Mouse (Mus musculus): ENCODE results near the gene Cryzl2. TPM values are rescaled to one million over a fixed set of nuclear protein-coding genes. Genes with fewer than 3 reads are reported as not detected.

Gene Cryzl2
- polyA plus RNA-seq, 1 experiment = 0.09 TPM

DNA sequence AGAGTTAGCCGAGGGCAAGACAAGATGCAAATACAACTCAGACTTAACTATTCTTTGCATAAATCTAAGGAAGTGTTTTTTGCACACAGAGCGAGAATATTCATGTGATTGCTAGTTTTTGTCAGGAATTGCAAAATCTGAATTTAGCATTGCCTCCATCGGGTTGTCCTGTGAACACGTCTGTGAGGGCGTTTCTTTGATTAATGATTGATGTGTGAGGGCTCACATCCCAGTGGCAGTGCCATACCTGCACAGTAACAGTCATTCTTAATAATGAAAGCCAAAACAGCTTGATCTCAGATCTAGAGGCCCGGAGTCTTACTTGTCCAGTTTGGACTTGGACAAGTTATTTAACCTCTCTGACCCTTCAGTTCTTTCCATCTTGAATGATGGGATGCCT, 44.7 kb downstream of the Cryzl2 start:
- H3K4me3 ChIP-seq (ENCODE audit: insufficient read depth, poor library complexity, severe bottlenecking) = no peak overlapping the region
- H3K79me2 ChIP-seq (ENCODE audit: control insufficient read depth, insufficient read depth) = no peaks in the 10 kb centered on the region
- no peak overlapping the region for H3ac ChIP-seq (ENCODE audit: control insufficient read depth, insufficient read length, low read depth)
- no peak for TF ChIP-seq MAX (IDR thresholded peaks at IDR 0.05)
- TF ChIP-seq MYOD1 (IDR thresholded peaks at IDR 0.05; ENCODE audit: control insufficient read depth, insufficient read length, low read depth) = no peak
- no peak for TF ChIP-seq CEBPB (IDR thresholded peaks at IDR 0.05; ENCODE audit: low read depth)
- TF ChIP-seq CTCF (IDR thresholded peaks at IDR 0.05; ENCODE audit: control insufficient read depth, insufficient read depth, insufficient read length) = no peak
- no peaks in the 10 kb centered on the region for H3K79me3 ChIP-seq (ENCODE audit: low read depth)
- no peaks in the 10 kb centered on the region for H3K27me3 ChIP-seq (ENCODE audit: control insufficient read depth, insufficient read depth, insufficient read length)
- H3K36me3 ChIP-seq (ENCODE audit: control insufficient read depth, insufficient read depth) = no peaks in the 10 kb centered on the region

DNA sequence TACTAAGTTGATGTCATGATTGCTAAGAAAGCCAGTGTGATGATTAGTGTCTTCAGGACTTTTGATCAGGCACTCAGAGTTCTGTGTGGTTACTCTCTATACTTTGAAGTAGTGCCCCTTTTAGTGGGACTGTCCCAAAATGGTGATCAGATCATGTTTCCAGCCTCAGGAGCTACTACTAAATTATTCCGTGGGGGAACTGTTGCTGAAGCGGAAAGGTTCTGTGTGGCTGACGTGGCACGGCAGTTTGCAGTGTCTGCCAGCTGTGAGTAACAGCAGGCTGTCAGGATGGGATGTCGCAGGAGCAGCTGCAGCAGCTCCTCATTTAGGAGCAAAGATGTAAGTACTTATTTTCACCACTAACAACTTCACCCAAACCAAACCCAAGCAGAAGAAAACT, 48.1 kb downstream of the Cryzl2 start, which contains the start of gene Sec16b:
Gene Sec16b (plus strand): TSS at position 207 of the 400 bp plus-strand sequence.
- Histone ChIP-seq H3K79me2 (ENCODE audit: control insufficient read depth, insufficient read depth) (no peaks in the 10 kb centered on the region), H3ac (ENCODE audit: control insufficient read depth, insufficient read length, low read depth) (peak within 1 kb of the TSS; percentile 54), H3K27me3 (ENCODE audit: control insufficient read depth, insufficient read depth, insufficient read length) (no peaks in the 10 kb centered on the region), H3K79me3 (ENCODE audit: low read depth) (no peaks in the 10 kb centered on the region), H3K4me3 (ENCODE audit: insufficient read depth, poor library complexity, severe bottlenecking) (no peak within 1 kb of the TSS), H3K36me3 (ENCODE audit: control insufficient read depth, insufficient read depth) (no peaks in the 10 kb centered on the region)
- TF ChIP-seq FOSL1 (IDR thresholded peaks at IDR 0.05; ENCODE audit: insufficient read depth, low read length, poor library complexity, severe bottlenecking) (no peak), MAX (IDR thresholded peaks at IDR 0.05) (peak; percentile 27), USF1 (IDR thresholded peaks at IDR 0.05; ENCODE audit: low read depth) (no peak), CTCF (IDR thresholded peaks at IDR 0.05; ENCODE audit: control insufficient read depth, insufficient read depth, insufficient read length) (no peak), MYOD1 (IDR thresholded peaks at IDR 0.05; ENCODE audit: control insufficient read depth, insufficient read length, low read depth) (peak; percentile 90), MYOG (IDR thresholded peaks at IDR 0.05; ENCODE audit: control insufficient read depth, extremely low read depth, insufficient read length) (no peak)

DNA sequence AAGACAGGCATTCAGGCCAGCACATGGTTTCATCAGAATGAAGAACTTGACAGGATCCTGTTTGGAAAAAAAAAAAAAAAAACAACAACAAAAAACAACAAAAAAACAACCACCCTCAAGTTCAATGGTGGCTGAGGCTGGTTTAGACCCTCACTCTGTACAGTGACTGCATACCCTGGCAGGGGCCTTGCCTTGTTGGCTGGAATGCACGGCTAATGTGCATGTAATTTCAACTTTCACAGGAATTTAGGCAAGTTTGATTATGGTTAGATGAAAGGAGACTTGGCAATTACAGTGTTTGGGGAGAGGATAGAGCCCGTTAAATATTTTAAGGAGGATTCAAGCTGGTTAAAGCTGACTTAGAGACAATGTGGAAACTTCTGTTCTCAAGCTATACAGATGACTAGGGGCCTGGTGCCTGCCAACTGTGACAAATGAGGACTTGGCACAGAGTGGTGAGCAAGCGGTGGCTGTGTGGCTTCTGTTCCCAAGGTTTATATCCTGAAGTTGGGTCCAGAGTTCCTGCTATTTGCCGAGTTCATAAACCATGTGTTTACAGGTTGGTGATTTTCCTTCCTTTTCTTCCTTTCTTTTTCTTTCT, 48.7 kb downstream of the Cryzl2 start:
- TF ChIP-seq FOSL1 (IDR thresholded peaks at IDR 0.05; ENCODE audit: insufficient read depth, low read length, poor library complexity, severe bottlenecking) = no peak
- no peak for TF ChIP-seq USF1 (IDR thresholded peaks at IDR 0.05; ENCODE audit: low read depth)
- TF ChIP-seq MYOG (IDR thresholded peaks at IDR 0.05; ENCODE audit: control insufficient read depth, extremely low read depth, insufficient read length) = no peak
- TF ChIP-seq MAX (IDR thresholded peaks at IDR 0.05) = no peak
- no peak for TF ChIP-seq CTCF (IDR thresholded peaks at IDR 0.05; ENCODE audit: control insufficient read depth, insufficient read depth, insufficient read length)
- no peak for TF ChIP-seq MYOD1 (IDR thresholded peaks at IDR 0.05; ENCODE audit: control insufficient read depth, insufficient read length, low read depth)
- no peaks in the 10 kb centered on the region for H3K79me2 ChIP-seq (ENCODE audit: control insufficient read depth, insufficient read depth)

DNA sequence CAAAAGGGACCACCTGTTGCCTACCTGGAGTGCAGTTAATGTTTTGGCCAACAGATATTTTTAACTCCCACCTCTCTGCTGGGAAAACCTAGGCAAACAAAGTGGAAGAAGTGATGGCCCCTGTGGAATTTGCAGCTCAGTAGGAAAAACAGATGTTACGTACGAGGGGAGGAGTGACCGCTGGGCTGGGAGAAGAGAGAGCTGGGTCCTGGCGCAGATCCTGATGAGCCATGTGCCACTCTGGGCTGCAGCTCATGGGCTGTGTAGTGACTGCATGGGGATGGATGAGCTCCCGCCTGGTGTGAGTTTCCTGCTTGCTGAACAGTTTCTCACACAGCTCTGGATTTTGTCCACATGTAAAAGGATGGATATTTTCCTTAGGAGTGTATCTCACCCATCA, 49.4 kb downstream of the Cryzl2 start:
- Histone ChIP-seq H3K79me3 (ENCODE audit: low read depth) (no peaks in the 10 kb centered on the region), H3K4me3 (ENCODE audit: insufficient read depth, poor library complexity, severe bottlenecking) (no peak overlapping the region), H3K27me3 (ENCODE audit: control insufficient read depth, insufficient read depth, insufficient read length) (no peaks in the 10 kb centered on the region), H3ac (ENCODE audit: control insufficient read depth, insufficient read length, low read depth) (no peak overlapping the region), H3K79me2 (ENCODE audit: control insufficient read depth, insufficient read depth) (no peaks in the 10 kb centered on the region), H3K36me3 (ENCODE audit: control insufficient read depth, insufficient read depth) (no peaks in the 10 kb centered on the region)
- TF ChIP-seq CEBPB (IDR thresholded peaks at IDR 0.05; ENCODE audit: low read depth) (no peak), MAX (IDR thresholded peaks at IDR 0.05) (peak; percentile 61), FOSL1 (IDR thresholded peaks at IDR 0.05; ENCODE audit: insufficient read depth, low read length, poor library complexity, severe bottlenecking) (no peak), USF1 (IDR thresholded peaks at IDR 0.05; ENCODE audit: low read depth) (no peak), MYOD1 (IDR thresholded peaks at IDR 0.05; ENCODE audit: control insufficient read depth, insufficient read length, low read depth) (peak; percentile 21), MYOG (IDR thresholded peaks at IDR 0.05; ENCODE audit: control insufficient read depth, extremely low read depth, insufficient read length) (no peak), CTCF (IDR thresholded peaks at IDR 0.05; ENCODE audit: control insufficient read depth, insufficient read depth, insufficient read length) (no peak)

More for the DNA sequence above, 48.7 kb downstream of the Cryzl2 start:
- Histone ChIP-seq H3K4me3 (ENCODE audit: insufficient read depth, poor library complexity, severe bottlenecking) (no peak overlapping the region), H3ac (ENCODE audit: control insufficient read depth, insufficient read length, low read depth) (peak overlapping the region; percentile 54), H3K36me3 (ENCODE audit: control insufficient read depth, insufficient read depth) (no peaks in the 10 kb centered on the region), H3K27me3 (ENCODE audit: control insufficient read depth, insufficient read depth, insufficient read length) (no peaks in the 10 kb centered on the region), H3K79me3 (ENCODE audit: low read depth) (no peaks in the 10 kb centered on the region)

DNA sequence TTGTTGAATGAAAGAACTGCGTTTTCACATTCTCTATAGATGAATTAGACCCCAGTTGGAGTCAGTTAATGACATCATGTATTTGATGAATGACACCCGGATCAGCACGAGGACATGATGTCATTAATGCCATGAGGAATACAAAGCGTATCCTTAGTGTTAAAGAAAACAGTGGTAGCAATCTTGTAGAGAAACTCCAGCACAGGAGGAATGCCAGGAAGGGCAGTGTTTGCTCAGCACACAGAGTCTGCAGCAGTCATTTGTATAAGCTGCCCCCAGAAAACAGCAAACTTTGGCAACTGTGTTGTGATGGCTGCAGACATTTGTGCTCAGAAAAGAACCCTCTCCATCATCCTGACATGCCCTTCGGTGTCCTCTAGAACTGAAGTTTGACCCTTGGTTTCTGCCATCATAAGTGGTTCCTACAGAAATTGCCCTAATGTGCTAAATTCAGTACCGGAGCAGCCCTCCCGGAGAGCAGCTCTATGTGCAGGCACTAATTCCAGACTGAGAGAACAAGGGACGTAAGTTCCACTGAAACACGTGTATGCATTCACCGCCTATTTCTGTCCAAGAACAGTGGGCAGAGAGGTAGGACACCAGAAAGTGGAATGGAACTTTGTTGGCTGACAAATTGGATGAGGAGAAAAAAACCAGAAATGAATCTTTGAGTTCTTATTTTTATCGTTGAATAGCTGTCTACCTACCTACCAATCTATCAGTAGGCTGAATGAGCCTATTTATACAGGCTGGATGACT, 54.5 kb downstream of the Cryzl2 start:
- Histone ChIP-seq H3K4me3 (ENCODE audit: insufficient read depth, poor library complexity, severe bottlenecking) (no peak overlapping the region), H3ac (ENCODE audit: control insufficient read depth, insufficient read length, low read depth) (no peak overlapping the region), H3K79me2 (ENCODE audit: control insufficient read depth, insufficient read depth) (no peaks in the 10 kb centered on the region), H3K27me3 (ENCODE audit: control insufficient read depth, insufficient read depth, insufficient read length) (no peaks in the 10 kb centered on the region), H3K79me3 (ENCODE audit: low read depth) (no peaks in the 10 kb centered on the region), H3K36me3 (ENCODE audit: control insufficient read depth, insufficient read depth) (no peaks in the 10 kb centered on the region)
- TF ChIP-seq MAX (IDR thresholded peaks at IDR 0.05) (no peak), CTCF (IDR thresholded peaks at IDR 0.05; ENCODE audit: control insufficient read depth, insufficient read depth, insufficient read length) (no peak), MYOG (IDR thresholded peaks at IDR 0.05; ENCODE audit: control insufficient read depth, extremely low read depth, insufficient read length) (no peak), CEBPB (IDR thresholded peaks at IDR 0.05; ENCODE audit: low read depth) (no peak), MYOD1 (IDR thresholded peaks at IDR 0.05; ENCODE audit: control insufficient read depth, insufficient read length, low read depth) (no peak), USF1 (IDR thresholded peaks at IDR 0.05; ENCODE audit: low read depth) (no peak), FOSL1 (IDR thresholded peaks at IDR 0.05; ENCODE audit: insufficient read depth, low read length, poor library complexity, severe bottlenecking) (no peak)

Measured in C2C12 (cell line).